Mouse (Mus musculus) spleen, adult 2 months (tissue): Measurements from ENCODE around the gene Gm2a.

Experiments
- CTCF ChIP-seq: fragments of 200-500 bp; IDR thresholded peaks from 2 replicates; pipeline ENCODE4 v1.5.1; 2011; ENCODE audit warnings: mild to moderate bottlenecking, inconsistent platforms; ENCODE audit not compliant: insufficient read depth, insufficient read length, insufficient replicate concordance; ENCODE audit errors: extremely low read depth
- POLR2A ChIP-seq: fragments of 200-500 bp; IDR thresholded peaks from 2 replicates; pipeline ENCODE4 v1.6.1; 2011; ENCODE audit warnings: low read depth, low read length, inconsistent platforms

GRCm38 (mm10) chr11:55098189-55098915, 437 bp downstream of the Gm2a start:
- TF ChIP-seq CTCF (no peak), POLR2A (no peak)
